Mouse (Mus musculus) forelimb bud, embryonic 11.5 days (tissue): ENCODE data around the gene 1190002N15Rik.

Experiments
- DNase-seq: peaks from one replicate; pipeline ENCODE4 v3.0.0-alpha.2; 2012; ENCODE audit warnings: low read depth, low spot score

The 1190002N15Rik gene

DNA sequence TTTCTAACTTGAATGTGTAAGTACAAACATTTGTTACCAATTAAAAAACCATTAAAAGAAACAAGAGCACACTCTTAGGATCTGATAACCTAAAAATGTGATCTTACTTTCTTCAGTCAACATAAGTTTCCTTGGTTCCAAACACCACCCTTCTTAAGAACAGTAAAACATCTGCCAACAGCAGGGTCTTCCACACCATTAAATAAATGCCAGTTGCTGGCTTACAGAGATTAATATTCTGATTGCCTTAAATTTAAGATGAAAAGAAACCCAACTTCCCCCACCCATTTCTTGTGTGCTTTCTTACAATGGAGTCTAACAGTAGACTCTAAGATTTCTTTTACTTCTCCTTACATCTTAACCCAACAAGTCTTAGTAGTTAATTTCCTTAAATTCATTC is 7.9 kb downstream of the 1190002N15Rik start:
- DNase-seq = no peak

- no peak for DNase-seq
These were observed 8.6 kb downstream of the 1190002N15Rik start for GRCm38 (mm10) chr9:94529146-94529746.

- DNase-seq = no peak
These were observed 11.4 kb downstream of the 1190002N15Rik start for GRCm38 (mm10) chr9:94526473-94526872.

- DNase-seq = no peak
These were observed 25.6 kb downstream of the 1190002N15Rik start for GRCm38 (mm10) chr9:94512246-94512645.

DNA sequence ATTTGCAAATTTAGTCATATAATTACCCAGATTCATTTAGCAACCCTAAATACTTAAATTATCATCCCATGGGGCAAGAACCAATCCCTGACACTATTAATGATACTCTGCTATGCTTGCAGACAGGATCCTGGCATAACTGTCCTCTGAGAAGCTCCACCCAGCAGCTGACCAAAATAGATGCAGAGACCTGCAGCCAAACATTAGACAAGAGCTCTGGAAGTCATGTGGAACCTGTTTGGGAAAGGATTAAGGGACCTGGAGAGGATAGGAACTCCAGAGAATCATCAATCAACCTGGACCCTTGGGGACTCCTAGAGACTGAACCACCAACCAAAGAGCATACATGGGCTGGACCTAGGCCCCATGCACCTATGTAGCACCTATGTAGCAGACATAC is 26.7 kb downstream of the 1190002N15Rik start:
- DNase-seq = no peak

- no peak for DNase-seq
These were observed 30.9 kb downstream of the 1190002N15Rik start for GRCm38 (mm10) chr9:94506980-94507379.

GRCm38 (mm10) chr9:94491467-94491866 is 46.4 kb downstream of the 1190002N15Rik start:
- no peak for DNase-seq

DNA sequence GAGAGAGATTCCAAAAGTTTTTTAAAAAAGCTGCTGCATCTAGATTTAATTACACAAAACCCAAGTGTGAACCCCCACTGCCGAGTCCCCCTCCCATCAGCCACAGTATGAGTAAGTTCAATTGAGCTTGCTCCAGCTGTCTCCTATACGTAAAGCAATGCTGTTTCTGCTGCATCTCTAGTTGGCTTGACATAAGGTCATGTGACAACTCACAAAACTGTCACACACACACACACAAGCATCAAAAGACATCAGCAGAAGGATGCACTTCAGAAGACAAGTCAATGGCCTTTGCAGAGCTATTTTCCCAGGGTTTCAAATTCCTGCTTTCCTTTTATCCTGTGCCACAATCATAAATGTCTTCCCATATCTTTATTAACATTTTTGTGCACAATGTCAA is 49.9 kb downstream of the 1190002N15Rik start:
- no peak for DNase-seq

DNA sequence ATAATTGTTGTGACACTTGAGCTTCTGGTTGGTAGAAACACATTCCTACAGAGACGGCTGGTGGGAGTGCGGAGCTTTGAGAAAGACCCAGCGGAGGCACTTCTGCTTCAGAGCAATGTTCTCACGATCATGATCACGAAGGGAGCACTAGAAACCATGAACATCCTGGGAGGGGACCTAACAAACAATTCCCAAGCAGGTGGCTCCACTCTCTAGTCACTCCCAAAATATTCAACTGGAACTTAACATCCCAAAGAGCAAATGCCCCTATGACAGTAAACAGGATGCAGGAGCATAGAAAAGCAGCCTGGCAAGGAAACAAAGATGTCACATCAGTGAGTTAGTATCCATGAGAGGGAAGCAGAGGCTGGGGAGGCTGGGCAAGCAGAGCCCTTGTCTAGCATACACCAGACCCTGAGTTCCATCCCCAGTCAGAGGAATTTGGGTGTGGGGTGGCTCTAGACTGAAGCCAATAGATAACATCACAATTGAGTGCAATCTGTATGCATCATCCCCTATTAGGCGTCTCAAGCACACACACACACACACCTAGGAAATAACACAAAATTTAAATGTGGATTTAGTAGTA is 54.5 kb downstream of the 1190002N15Rik start:
- no peak for DNase-seq

DNA sequence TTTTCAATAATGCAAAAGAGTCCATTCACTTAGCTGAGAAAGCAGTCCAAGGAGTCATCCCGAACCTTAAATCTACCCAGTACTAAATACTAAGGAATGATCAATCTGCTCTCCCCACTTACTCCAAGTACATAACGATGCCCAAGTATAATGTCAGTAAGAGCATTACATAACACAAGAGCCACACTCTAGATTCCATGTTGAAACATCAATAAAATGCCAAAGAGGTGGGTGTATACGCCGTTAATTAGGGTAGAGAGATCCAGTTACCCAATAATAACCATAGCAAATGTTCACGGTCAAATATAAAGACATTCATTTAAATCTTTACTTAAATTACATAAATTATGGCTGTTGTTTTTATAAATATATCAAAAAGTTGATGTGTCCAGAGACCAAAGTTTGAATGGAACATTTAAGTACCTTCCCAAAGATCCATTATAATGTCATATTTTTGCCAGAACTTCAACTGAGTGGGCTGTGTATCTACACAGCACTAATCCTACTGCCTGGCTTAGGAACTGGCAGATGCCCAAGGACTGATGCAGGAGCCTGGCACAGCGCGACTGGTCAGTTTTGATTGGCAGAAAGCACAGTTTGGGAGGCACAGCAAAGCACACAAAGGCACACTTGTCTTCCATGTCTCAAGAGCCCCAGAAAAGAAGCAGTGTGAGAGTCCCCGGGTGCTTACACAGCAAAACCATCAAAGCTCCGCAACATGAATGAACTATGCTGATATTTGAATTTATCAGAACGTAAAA is 55.5 kb downstream of the 1190002N15Rik start:
- no peak for DNase-seq

- DNase-seq = no peak
These were observed 56.8 kb downstream of the 1190002N15Rik start for GRCm38 (mm10) chr9:94481057-94481456.

GRCm38 (mm10) chr9:94479382-94479781 is 58.5 kb downstream of the 1190002N15Rik start:
- no peak for DNase-seq

DNA sequence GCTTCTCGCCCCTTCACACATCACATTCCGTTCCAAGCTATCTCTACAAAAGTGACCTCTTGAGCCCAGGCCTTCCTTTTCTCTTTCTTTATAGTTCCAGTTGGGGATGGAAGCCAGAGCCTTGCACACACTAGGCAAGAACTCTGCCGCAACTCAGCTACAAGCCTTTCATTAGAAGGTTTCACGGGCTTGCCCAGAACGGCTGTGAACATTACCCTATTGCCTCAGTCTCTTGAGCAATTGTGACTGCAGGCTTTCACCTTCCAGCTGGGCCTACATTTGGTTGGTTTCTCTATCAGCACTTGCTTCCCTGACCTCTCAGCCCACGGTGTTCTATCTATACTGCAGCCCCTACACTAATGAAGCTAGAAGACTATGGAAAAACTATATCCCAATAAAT is 58.9 kb downstream of the 1190002N15Rik start:
- no peak for DNase-seq

- DNase-seq = no peak
These were observed 61.9 kb downstream of the 1190002N15Rik start for GRCm38 (mm10) chr9:94475973-94476372.

DNA sequence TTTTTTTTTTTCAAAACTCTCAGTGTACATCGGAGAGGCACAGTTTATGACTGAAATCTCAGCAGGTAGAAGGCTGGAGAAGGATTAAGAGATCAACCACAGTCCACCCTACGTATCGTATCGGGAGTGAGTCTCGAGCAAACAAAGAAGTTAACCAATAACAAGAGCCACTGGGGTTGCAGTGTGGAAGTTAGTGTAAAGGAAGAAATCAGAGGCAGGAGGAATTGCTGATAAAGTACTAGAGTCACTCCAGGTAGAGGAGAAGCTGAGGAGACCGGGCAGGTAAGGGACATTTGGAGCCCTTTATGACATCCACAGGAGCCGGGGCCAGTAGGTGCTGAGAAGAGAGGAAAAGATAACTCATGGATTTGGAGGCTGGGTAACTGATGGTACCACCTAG is 64.0 kb downstream of the 1190002N15Rik start:
- DNase-seq = no peak

- no peak for DNase-seq
These were observed 64.8 kb downstream of the 1190002N15Rik start for GRCm38 (mm10) chr9:94472963-94473582.

- DNase-seq = no peak
These were observed 66.4 kb downstream of the 1190002N15Rik start for GRCm38 (mm10) chr9:94471485-94471884.
